Mouse (Mus musculus): Measurements from ENCODE around the gene Slc38a7. TPM values are rescaled to one million over a fixed set of nuclear protein-coding genes. Genes with fewer than 3 reads are reported as not detected.

Slc38a7 gene
- polyA plus RNA-seq, 1 experiment from 2014 or later = 14.1 TPM

DNA sequence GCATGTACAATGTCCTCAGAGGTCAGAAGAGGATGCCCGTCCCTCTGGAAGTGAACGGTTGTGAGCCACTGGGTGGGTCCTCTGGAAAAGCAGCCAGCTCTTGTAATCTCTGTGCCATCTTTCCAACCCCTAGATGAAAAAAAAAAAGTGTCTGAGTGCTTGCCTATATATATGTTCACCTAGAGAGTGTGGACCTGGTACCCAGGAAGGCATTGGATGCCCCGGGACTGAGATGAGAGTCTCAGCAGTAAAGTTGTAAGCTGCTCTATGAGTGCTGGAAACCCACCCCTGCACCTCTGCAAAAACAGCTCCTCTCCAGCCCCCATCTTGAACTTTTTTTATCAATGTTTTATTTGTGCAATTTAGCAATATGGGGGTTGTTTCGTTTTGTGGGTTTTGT lies 44.7 kb downstream of the Slc38a7 start:
- Histone ChIP-seq H3K4me2 (no peak overlapping the region), H3K9me3 (ENCODE audit: low read depth, low read length) (no peaks in the 10 kb centered on the region), H3K36me3 (ENCODE audit: insufficient read depth) (peaks cover 12% of the 10 kb centered on the region; the same call in 1 of the 2 replicates), H3K4me1 (ENCODE audit: insufficient read depth) (peaks cover 6% of the 10 kb centered on the region; the same call in 1 of the 2 replicates), H3K9ac (no peak overlapping the region), H3K27me3 (ENCODE audit: insufficient read depth, low read length) (no peaks in the 10 kb centered on the region), H3K27ac (ENCODE audit: low read depth) (no peak overlapping the region), H3K4me3 (ENCODE audit: low read depth, low read length) (no peak overlapping the region)
- no peak for DNase-seq
- no peak for TF ChIP-seq CTCF (IDR thresholded peaks at IDR 0.05; ENCODE audit: low read depth)
- ATAC-seq (ENCODE audit: insufficient read depth) = no peak
- 90% methylated on average over 4 of the region's 4 CpGs for WGBS

DNA sequence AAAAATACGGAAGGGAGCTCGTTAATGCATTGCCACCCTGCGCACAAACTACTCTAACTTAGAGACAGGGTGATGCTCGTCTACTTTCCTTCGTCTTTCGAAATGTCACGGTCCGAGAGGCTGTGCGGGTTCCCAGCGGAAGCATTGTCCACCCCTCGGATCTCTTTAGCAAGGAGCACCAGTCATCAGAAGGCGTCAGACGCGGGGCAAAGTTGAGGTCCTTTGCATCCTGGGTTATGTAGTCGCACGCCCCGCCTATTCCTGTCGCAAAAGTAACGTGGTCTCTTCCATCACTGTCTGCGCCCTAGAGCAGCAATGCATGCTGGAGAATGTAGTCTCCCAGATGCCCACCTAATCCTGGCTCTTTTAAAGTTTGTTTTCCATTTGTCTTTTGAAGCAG lies 45.5 kb downstream of the Slc38a7 start:
- Histone ChIP-seq H3K4me3 (ENCODE audit: low read depth, low read length) (peak overlapping the region; percentile 100), H3K36me3 (ENCODE audit: insufficient read depth) (peaks cover 13% of the 10 kb centered on the region; the same call in 1 of the 2 replicates), H3K27ac (ENCODE audit: low read depth) (peak overlapping the region; percentile 87), H3K9me3 (ENCODE audit: low read depth, low read length) (no peaks in the 10 kb centered on the region), H3K4me1 (ENCODE audit: insufficient read depth) (peaks cover 6% of the 10 kb centered on the region; the same call in 1 of the 2 replicates), H3K4me2 (peak overlapping the region; percentile 57), H3K27me3 (ENCODE audit: insufficient read depth, low read length) (no peaks in the 10 kb centered on the region), H3K9ac (peak overlapping the region; percentile 99; the same call in 1 of the 2 replicates)
- peak; percentile 98 for DNase-seq
- ATAC-seq (ENCODE audit: insufficient read depth) = peak; percentile 93
- TF ChIP-seq CTCF (IDR thresholded peaks at IDR 0.05; ENCODE audit: low read depth) = no peak
- under 1% methylated on average over 20 of the region's 20 CpGs for WGBS

DNA sequence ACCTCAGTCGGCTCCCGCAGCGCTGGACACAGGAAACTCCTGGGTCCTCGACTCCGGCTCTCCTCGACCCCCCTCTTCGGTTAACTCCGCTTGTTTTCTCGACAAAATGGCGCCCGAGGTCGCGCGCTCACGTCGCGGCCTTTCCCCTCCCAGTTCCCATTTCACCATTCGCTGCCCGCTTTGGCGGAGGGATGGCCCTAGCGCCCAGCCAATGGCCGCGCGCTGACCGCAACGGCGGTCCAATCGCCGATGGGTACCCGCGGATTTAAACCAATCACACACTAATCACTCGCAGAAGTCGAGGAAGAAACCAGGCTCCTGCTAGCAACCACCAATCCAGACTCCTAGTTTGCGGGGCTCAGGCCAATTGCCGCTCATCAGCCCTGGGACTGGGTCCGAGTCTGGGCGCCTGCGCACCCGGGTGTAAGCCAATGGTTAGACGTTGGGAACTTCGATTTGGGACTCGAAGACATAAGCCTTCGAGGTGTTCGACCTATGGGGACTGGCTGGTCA lies 46.0 kb downstream of the Slc38a7 start, which contains the start of gene Cnot1:
TSS of gene Cnot1 (minus strand) at position 134 of the 513 bp plus-strand sequence.
- Histone ChIP-seq H3K4me1 (ENCODE audit: insufficient read depth) (peaks cover 6% of the 10 kb centered on the region; the same call in 1 of the 2 replicates), H3K27ac (ENCODE audit: low read depth) (peak within 1 kb of the TSS; percentile 87), H3K4me3 (ENCODE audit: low read depth, low read length) (peak within 1 kb of the TSS; percentile 100), H3K4me2 (peak within 1 kb of the TSS; percentile 93), H3K36me3 (ENCODE audit: insufficient read depth) (peaks cover 15% of the 10 kb centered on the region), H3K9me3 (ENCODE audit: low read depth, low read length) (no peaks in the 10 kb centered on the region), H3K9ac (peak within 1 kb of the TSS; percentile 99), H3K27me3 (ENCODE audit: insufficient read depth, low read length) (no peaks in the 10 kb centered on the region)
- ATAC-seq (ENCODE audit: insufficient read depth) (peak; percentile 98), DNase-seq (peak; percentile 98)
- no peak for TF ChIP-seq CTCF (IDR thresholded peaks at IDR 0.05; ENCODE audit: low read depth)
- WGBS = under 1% methylated on average over 44 of the region's 44 CpGs

DNA sequence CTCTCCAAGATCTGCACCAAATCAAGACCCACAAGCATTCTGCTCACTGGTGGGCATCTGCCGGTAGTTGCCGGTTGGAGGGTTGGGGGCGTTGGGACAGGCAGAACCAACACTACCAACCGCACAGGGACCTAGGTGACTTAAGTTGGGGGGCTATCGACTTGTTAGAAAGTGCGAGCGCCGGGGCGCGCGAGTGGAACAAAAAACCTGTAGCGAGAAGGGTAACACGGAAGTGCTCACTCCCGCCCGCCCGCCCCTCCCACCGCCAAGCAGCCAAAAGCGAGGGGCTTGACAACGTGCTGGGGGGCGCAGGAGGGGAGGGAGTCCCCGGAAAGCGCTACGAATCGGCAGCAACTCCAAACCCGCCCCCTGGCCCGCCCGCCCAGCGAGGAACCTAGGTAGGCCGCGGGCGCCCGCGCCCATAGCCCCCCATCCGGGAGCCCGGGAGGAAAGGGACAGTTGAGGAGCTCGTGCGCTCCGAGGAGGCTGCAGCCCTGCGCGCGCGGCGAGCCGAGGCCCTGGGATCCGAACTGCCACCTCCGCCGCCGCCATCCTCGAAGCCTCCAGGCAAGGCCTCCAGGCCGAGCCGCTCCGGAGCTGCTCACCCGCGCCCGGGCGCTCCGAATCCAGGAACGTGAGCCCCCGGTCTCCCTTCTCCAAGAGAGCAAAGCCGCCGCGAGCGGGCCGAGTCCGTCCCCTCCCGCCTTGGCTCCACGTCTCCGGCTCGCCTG lies 46.7 kb downstream of the Slc38a7 start:
- Histone ChIP-seq H3K27ac (ENCODE audit: low read depth) (peak overlapping the region; percentile 87), H3K4me2 (peak overlapping the region; percentile 93), H3K4me3 (ENCODE audit: low read depth, low read length) (peak overlapping the region; percentile 100), H3K36me3 (ENCODE audit: insufficient read depth) (peaks cover 23% of the 10 kb centered on the region), H3K9me3 (ENCODE audit: low read depth, low read length) (no peaks in the 10 kb centered on the region), H3K27me3 (ENCODE audit: insufficient read depth, low read length) (no peaks in the 10 kb centered on the region), H3K9ac (peak overlapping the region; percentile 99), H3K4me1 (ENCODE audit: insufficient read depth) (peaks cover 6% of the 10 kb centered on the region; the same call in 1 of the 2 replicates)
- WGBS = 0% methylated on average over 65 of the region's 69 CpGs
- TF ChIP-seq CTCF (IDR thresholded peaks at IDR 0.05; ENCODE audit: low read depth) = no peak
- ATAC-seq (ENCODE audit: insufficient read depth) (peak; percentile 0; the same call in 1 of the 2 replicates), DNase-seq (peak; percentile 51)

DNA sequence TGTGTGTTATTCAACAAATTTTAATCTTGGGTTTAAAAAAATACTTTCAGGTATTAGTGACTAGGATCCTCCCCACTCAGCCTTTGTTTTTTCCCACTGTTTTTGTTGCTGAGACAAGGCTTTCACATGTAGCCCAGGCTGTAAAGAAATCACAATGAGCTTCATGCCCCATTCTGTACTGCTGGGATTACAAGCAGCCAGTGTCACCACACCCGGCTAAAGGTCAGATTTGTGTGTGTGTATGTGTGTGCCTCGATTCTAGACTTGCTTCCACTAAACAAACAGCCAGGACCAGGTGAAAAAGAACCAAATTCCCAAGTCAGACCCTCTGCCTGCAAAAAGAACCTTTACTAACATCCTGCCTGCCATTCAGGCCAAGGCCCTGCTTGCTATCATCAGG lies 47.9 kb downstream of the Slc38a7 start:
- WGBS = 40% methylated on average over 2 of the region's 2 CpGs
- no peaks in the 10 kb centered on the region for H3K9me3 ChIP-seq (ENCODE audit: low read depth, low read length)
- TF ChIP-seq CTCF (IDR thresholded peaks at IDR 0.05; ENCODE audit: low read depth) = no peak
- peak overlapping the region; percentile 99 for H3K9ac ChIP-seq
- DNase-seq = no peak
- no peaks in the 10 kb centered on the region for H3K27me3 ChIP-seq (ENCODE audit: insufficient read depth, low read length)
- H3K36me3 ChIP-seq (ENCODE audit: insufficient read depth) = peaks cover 31% of the 10 kb centered on the region
- peak overlapping the region; percentile 93 for H3K4me2 ChIP-seq
- ATAC-seq (ENCODE audit: insufficient read depth) = no peak
- peaks cover 6% of the 10 kb centered on the region; the same call in 1 of the 2 replicates for H3K4me1 ChIP-seq (ENCODE audit: insufficient read depth)
- peak overlapping the region; percentile 100 for H3K4me3 ChIP-seq (ENCODE audit: low read depth, low read length)
- H3K27ac ChIP-seq (ENCODE audit: low read depth) = no peak overlapping the region

DNA sequence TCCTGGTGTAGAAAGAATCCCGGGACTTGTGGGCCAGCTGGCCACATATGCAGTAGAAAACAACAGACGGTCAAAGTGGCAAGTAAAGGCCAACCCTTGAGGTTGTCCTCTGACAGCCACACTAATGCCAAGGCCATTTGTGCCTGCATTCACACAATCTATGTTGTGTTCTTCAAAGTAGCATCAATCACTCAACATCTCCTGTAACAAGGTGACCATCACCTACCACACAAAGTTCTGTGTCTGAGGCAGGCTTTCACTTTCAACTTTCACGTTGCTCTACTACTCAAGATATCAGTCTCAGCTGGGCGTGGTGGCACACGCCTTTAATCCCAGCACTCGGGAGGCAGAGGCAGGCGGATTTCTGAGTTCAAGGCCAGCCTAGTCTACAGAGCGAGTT lies 51.1 kb downstream of the Slc38a7 start:
- ATAC-seq (ENCODE audit: insufficient read depth) (no peak), DNase-seq (no peak)
- H3K27me3 ChIP-seq (ENCODE audit: insufficient read depth, low read length) = no peaks in the 10 kb centered on the region
- H3K9ac ChIP-seq = no peak overlapping the region
- H3K36me3 ChIP-seq (ENCODE audit: insufficient read depth) = peaks cover 44% of the 10 kb centered on the region
- WGBS = 80% methylated on average over 8 of the region's 8 CpGs
- no peak overlapping the region for H3K4me2 ChIP-seq
- H3K4me3 ChIP-seq (ENCODE audit: low read depth, low read length) = no peak overlapping the region
- no peak for TF ChIP-seq CTCF (IDR thresholded peaks at IDR 0.05; ENCODE audit: low read depth)
- no peak overlapping the region for H3K27ac ChIP-seq (ENCODE audit: low read depth)
- peaks cover 6% of the 10 kb centered on the region; the same call in 1 of the 2 replicates for H3K4me1 ChIP-seq (ENCODE audit: insufficient read depth)
- no peaks in the 10 kb centered on the region for H3K9me3 ChIP-seq (ENCODE audit: low read depth, low read length)

DNA sequence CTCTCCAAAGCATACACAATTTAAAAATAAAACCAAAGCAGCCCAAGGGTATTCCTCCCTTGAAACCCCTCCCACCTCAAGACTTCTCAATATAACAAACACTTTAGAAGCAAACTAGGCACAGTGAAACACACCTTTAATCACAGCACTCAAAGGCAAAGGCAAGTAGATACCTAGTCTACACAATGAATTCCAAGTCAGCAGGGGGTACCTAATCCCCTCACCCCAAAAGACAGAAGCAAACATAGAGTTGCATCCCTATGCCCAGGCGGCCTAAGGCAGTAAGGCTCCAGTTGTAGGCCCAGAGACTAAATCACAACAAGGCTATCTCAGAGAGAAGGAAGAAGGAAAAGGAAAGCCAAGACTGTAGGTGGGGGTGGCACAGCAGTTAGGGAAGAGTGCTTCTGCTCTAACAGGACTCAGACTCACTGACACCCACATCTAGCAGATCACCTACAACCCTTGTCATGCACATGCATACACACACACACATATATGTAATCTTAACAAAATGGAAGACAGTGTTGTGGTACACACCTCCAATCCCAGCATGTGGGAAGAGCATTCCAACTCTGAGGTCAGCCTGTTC lies 51.8 kb downstream of the Slc38a7 start:
- no peak overlapping the region for H3K4me2 ChIP-seq
- H3K9me3 ChIP-seq (ENCODE audit: low read depth, low read length) = no peaks in the 10 kb centered on the region
- ATAC-seq (ENCODE audit: insufficient read depth) (no peak), DNase-seq (no peak)
- peaks cover 6% of the 10 kb centered on the region; the same call in 1 of the 2 replicates for H3K4me1 ChIP-seq (ENCODE audit: insufficient read depth)
- peaks cover 44% of the 10 kb centered on the region for H3K36me3 ChIP-seq (ENCODE audit: insufficient read depth)
- 84% methylated on average over 1 of the region's 1 CpGs for WGBS
- no peak overlapping the region for H3K9ac ChIP-seq
- H3K27ac ChIP-seq (ENCODE audit: low read depth) = no peak overlapping the region
- TF ChIP-seq CTCF (IDR thresholded peaks at IDR 0.05; ENCODE audit: low read depth) = no peak
- no peaks in the 10 kb centered on the region for H3K27me3 ChIP-seq (ENCODE audit: insufficient read depth, low read length)
- H3K4me3 ChIP-seq (ENCODE audit: low read depth, low read length) = no peak overlapping the region

All from lung, embryonic 14.5 days (tissue).